Mouse (Mus musculus) T-helper 2 cell (primary cell): ENCODE data around the gene BC030500.

ENCODE experiments used
- in situ Hi-C: fragments of 300-600 bp; cut with MboI, MseI; formaldehyde crosslinking; loops from one replicate; pipeline ENCODE4 v1.15.1; 2025; ENCODE audit warnings: high pct_unique_total_duplicates

The BC030500 gene

DNA sequence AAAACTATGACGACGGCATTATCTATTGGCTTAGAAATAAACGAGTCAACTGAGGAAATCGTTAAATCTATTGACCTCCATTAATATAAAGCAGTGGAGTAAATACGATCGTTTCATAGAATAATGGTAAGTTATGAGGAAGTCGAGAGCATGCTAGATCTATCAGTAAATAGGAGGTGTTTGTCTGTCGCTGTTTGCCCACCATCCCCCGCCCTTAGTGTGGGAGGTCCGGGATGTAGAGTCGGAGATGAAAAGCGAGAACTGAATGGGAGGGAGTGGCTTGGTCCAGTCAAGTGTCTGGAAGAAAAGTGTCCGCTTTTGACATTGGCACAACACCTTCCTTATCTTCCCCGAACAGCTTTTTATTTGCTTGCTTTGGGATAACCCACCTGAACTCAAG, at the start of gene BC030500:
Gene BC030500, plus strand, starts transcription at position 79 of the 400 bp plus-strand sequence.
- in situ Hi-C loops = no loop called here

- in situ Hi-C loops = no loop called here
These were observed 25.1 kb upstream of the BC030500 start for GRCm38 (mm10) chr8:58886405-58886804.

GRCm38 (mm10) chr8:58890591-58890990, 21.0 kb upstream of the BC030500 start:
- in situ Hi-C loops = no loop called here

- in situ Hi-C loops = no loop called here
These were observed 15.6 kb upstream of the BC030500 start for GRCm38 (mm10) chr8:58895960-58896359.

DNA sequence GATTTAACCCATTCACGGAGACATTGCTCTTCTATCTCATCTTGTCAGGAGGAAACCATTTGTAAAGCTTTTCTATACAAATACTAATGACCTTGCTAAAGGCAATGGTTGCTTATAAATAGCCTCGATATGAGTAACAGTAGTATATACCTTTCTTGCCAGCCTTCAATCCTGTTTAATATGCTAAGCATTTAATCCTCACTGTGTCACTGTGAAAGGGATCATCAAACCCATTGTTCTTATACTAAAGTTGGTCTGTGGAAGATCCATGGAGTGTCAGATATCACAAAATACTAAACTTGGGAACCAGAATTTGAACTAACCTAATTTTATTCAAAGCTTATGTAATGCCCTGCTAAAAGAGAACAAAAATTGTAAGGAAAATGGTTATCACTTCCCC, 7.1 kb upstream of the BC030500 start:
- in situ Hi-C loops = no loop called here

- in situ Hi-C loops = no loop called here
These were observed 763 bp downstream of the BC030500 start, which contains the start of gene Galntl6 for GRCm38 (mm10) chr8:58912196-58912839. TSS of gene Galntl6 (minus strand) at chr8:58912640.

GRCm38 (mm10) chr8:58912840-58913639, 1.5 kb downstream of the BC030500 start:
- in situ Hi-C loops = no loop called here

DNA sequence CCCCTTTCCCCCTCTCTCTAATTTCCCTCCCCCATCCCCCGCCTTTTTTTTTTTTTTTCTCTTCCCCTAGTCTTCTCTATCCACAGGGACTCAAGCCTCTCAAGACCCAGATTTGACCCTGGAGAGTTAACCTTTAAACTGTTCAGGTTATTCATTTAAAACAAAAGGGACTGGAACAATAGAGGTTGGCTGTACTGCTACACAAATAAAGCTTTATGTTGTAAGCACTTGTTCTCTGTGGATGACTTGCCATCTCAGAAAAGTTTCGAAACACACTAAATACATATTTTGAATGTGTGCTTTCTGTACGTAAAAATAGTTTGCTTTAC, 2.0 kb downstream of the BC030500 start:
- in situ Hi-C loops = no loop called here

- in situ Hi-C loops = no loop called here
These were observed 3.6 kb downstream of the BC030500 start for GRCm38 (mm10) chr8:58915142-58915541.

GRCm38 (mm10) chr8:58931066-58931465, 19.5 kb downstream of the BC030500 start:
- in situ Hi-C loops = no loop called here

- in situ Hi-C loops = no loop called here
These were observed 32.2 kb downstream of the BC030500 start for GRCm38 (mm10) chr8:58943773-58944172.

DNA sequence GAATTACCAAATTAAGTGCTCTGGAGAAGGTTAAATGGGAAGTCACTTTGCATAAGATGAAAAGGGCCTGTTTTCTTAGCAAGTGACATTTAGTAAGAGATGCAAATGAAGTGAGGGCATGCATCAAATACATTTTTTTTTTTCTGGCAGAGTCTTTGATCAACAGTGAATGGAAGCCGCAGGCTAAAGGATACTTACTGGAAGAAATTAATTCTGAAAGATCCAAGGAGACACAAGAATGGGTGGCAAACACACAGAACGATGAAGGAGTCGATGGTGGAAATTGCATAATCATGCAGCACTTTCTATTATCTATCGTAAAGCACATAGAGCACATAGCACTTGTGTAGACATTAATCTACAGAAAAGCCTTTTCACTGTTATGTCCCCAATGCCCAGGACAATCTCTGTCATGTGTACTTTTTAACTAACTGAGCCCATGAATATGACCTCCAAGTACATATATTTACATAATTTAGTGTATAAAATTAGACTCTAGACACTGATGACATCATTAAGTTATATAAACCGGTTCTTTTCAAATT, 45.7 kb downstream of the BC030500 start:
- in situ Hi-C loops = no loop called here
